Mouse (Mus musculus) activated CD4-positive, CD25-positive, alpha-beta regulatory T cell, adult 4 months (primary cell): ENCODE measurements around the gene Ttc28. TPM values are rescaled to one million over a fixed set of nuclear protein-coding genes. Genes with fewer than 3 reads are reported as not detected.

ENCODE experiments used
- ATAC-seq: one replicate; pipeline ENCODE4 v1.8.0; 2017
- polyA plus RNA-seq, 2 experiments: library from polyadenylated mRNA; unstranded; fragments of 100-300 nt; shearing (Covaris generic); gene quantifications; one replicate each; pipeline ENCODE4 v1.2.1; 2017

Ttc28 gene
- polyA plus RNA-seq, 2 experiments from 2014 or later, result 1.9 to 2.6 TPM

DNA sequence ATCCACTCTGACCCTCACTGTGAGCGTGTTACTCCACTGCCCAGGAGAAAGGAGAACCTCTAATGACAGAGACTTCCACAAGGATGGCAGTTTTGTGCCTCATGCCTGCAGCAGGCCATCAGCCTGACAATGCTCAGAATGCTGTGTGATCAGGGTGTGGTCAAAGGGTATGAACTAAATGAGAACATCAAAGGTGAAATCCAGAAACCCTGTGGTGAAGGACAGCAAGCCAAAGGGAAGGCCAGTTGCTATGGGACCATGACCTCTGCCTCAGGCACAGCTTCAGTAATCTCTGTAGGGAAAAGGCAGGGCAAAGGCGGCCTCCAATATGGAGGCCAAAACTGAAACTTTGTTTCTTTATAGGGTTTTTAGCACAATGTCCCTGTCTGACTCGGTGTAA, 372.5 kb downstream of the Ttc28 start:
- no peak for ATAC-seq

DNA sequence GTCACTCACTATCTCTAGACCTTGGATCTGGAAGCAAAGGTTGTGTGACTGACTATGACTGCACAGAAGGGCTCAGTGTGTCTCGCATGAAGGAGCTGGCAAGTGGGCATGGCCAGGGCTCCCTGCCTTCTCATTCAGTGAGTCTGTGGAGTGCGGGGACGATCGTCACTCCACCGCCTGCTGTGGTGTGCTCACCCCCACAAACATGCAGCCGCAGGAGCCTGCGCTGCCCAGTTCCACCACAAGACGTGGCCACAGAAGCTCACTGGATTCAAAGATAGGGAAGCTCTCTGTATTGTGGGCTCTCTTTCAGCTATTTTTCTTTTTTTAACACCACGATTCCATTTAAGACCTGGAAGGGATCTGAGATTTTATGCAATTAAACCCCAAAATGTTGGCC, 374.8 kb downstream of the Ttc28 start:
- ATAC-seq, result no peak

DNA sequence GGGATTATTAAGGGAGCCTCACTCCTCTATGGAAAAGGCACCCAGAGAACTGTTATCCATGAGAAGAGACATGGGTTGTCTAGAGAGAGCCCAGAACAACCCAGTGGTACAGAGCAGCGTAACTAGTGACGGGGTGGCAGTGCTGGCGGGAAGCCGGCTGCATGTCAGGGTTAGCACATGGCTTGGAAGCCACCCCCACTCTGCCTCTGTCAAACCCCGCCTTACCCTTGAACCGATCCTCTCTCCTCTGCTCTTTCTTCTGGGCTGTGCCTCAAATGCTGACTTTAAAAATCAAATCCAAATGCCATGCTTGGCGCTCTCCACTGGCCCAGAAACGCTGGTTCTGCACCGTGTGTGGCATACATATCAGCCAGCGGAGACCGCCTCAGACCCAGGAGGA, 375.2 kb downstream of the Ttc28 start:
- no peak for ATAC-seq

DNA sequence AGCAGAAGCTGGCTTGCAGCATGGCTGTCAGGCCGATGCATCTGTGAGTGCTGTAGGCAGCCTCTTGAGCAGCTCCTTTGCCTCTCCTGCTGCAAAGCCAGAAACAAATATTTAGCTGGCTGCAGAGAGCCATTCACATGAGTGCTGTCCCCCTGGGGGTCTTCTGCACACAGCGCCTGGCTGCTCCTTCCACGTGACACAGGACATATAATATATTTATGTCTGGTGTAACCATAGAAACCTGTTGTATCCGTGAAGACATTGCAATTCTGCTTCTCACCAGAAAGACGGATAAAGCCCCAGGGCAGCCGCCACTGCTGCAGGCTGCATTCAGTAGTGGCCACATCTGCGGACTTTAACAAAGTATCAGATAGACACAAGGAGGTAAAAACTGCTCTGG, 376.6 kb downstream of the Ttc28 start:
- ATAC-seq, result no peak

DNA sequence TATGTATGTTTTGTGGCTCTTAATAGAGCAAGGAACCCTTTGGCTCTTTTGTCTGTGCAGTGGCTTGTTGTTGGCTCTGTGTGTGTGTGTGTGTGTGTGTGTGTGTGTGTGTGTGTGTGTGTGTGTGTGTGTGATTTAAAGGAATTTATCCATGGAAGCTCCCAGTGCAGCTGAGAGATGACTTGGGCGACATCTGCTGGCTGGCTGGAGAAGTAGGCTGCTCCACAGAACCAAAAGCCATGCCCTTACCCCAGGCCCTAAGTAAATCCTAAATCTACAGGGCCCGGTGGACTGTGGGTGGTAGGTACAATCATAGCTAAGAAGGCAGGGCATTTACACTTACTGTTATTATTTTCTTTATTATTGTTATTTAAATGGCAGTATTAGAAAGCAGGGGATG, 377.5 kb downstream of the Ttc28 start:
- ATAC-seq, result no peak

DNA sequence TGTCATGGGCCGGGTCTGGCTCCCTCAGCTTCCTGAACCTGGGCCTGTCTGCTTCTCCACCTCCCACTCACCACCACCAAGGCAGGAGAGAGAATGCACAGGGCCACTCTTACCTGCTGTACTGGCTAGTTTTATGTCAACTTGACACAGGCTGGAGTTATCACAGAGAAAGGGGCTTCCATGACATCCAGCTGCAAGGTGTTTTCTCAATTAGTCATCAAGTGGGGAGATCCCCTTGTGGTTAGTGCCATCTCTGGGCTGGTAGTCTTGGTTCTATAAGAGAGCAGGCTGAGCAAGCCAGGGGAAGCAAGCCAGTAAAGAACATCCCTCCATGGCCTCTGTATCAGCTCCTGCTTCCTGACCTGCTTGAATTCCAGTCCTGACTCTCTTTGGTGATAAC, 381.6 kb downstream of the Ttc28 start:
- ATAC-seq, result peak; percentile 53

DNA sequence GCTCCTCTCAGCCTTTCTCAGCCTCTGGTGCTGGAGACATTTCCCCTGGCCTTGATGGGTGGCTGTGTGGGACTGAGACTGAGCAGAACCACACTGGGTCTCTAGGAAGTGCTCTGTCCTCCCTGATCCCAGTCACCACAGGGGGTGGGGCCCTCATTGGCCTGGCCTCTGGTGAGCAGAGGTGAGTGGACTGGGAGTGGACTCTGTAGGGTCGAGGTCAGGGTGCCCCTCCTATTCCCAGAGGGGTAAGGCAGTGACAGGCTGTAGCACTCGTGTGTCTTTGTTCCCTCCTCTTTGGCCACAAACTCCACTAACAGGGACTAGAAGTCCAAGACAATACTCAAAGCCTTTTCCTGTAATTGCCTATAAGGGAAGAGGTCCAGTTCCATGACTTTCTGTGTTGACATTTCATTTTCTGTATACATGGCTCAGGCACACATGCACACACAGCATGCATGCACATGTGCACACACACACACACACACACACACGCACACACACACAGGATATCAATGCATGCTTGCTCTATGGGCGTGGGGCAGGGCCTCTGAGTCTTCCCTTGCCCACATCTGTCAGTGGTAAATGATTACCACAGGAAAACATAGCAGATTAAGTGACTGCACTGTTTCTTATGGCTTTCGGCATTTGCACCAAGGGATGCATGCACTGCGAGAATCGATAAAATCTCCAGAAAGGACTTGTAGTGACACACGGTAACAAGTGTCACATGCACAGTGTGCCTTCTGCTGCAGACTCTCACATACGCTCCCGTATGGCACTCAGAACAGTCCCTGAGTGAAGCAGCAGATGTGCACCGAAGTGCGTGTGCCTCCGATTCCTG, 382.4 kb downstream of the Ttc28 start:
- no peak for ATAC-seq

DNA sequence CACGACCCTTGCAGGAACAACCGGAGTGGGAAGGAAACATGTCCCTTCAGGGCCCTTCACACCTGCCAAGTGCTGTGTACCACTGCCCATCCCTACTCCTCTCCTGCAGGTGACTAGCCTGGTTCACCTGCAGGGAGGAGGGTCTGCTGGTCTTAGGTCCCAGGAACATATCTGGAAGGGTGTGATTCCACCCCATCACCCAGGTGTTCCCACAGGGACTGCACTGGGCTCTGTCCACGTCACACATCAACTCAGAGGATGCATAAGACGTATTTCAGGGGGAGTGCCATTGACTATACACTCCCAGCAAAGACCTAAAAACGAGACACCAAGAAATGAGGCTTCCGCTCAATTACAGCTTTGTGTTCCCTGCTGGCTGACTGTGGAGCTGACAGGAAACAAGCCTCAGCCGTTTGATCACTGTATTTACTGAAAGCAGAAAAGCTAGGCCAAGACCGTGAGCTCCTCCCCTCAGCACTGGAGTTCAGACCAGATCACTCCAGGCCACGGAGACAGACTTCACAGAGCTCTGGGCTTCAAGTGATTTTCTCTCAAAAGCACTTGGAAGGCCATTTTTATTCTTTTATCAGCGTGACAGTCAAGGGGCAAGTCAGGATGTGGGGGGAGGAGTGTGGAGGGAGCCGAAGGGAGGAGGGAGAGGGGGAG, 383.1 kb downstream of the Ttc28 start:
- peak; percentile 62 for ATAC-seq

DNA sequence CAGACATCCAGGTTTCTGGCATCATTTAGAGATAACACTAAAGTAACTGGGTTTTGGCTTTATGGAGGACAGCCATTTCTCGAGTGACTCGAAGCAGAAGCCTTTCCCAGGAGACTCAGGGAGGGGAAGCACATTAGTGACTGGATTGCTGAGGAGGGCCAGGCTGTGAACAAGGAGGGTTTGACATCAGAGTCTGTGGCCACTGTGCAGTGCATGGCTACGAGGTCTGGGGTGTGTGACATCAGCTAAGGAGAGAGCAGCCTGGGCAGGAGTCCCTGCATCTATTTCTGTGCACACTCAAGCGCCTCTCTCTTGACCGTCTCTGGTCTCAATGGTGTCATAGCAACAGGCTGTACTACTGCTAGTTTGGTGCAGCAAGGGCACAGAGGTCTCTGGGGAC, 383.8 kb downstream of the Ttc28 start:
- no peak for ATAC-seq

DNA sequence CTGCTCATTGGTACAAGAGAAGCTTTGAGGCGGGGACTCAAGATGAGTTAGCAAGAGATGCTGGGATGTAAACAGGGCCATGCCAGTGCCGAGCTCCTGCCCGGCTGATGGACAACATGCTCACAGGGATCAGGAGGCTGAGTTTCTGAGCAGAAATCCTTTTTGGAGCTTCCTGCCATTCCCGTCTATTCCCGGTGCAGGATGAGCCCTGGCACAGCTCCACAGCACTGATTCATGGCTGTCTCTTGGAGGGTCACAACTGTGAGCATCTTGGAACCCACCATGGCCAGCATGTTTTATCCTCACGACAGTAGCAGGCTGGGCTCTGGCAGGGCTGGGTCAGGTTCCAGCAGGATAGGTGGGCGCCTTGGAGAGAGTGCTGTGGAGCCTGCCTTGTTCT, 384.9 kb downstream of the Ttc28 start:
- no peak for ATAC-seq

DNA sequence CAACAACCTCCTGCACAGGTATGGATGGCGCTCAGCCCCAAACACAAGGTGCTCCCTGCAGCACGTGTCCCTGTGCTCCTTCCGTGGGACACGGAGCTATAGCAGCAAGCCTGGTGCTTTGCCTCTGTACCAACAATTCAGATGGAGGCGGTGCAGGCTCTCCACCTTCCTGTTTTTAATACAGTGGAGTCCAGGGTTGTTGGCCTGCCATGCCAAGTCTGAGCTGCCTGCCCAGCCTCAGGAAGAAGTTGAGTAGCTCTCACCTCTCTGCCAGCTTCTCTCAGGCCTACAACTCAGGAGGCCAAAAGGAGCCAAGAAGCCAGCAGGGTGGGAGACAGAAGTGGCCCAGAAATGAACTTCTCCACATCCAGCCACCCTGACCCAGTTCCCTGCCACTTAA, 387.1 kb downstream of the Ttc28 start:
- ATAC-seq, result no peak

DNA sequence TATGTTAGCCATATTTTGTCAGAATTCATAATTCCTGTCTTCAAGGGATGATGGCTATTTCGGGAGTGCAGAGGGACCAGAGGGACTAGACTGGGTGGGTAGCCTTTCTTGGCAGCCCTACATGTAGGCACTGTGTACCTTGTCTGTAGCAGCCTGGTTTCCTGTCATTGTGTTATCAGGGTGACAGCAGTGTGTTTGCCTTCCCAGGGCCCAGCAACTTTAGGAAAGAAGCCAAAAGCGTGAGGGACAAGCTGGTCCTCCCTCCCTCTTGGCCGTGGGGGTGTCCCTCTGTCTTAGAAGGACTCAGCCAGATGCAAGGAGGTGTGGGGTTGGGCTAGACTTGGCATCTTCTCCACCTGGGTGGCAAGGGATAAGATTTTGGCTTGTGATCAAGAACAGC, 387.5 kb downstream of the Ttc28 start:
- ATAC-seq, result no peak

DNA sequence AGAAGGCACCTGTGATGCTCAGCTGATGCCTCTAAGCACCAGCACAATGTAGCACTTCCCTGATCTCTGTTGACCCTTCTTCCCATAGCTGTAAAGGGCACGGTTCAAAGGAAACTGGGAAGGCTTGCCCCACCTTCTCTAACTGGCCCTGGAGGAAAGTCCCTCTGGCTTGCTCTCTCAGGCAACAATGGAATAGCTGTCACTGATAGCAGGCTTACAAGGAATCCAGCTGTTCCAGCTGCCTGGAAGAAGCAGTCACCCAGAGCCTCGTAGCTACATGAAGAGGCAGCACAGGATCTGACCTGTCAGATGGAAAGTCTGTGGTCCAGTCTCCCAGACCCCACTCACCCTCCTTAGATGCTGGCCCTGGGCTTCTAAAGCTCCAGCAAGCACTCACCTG, 389.2 kb downstream of the Ttc28 start:
- ATAC-seq, result no peak

DNA sequence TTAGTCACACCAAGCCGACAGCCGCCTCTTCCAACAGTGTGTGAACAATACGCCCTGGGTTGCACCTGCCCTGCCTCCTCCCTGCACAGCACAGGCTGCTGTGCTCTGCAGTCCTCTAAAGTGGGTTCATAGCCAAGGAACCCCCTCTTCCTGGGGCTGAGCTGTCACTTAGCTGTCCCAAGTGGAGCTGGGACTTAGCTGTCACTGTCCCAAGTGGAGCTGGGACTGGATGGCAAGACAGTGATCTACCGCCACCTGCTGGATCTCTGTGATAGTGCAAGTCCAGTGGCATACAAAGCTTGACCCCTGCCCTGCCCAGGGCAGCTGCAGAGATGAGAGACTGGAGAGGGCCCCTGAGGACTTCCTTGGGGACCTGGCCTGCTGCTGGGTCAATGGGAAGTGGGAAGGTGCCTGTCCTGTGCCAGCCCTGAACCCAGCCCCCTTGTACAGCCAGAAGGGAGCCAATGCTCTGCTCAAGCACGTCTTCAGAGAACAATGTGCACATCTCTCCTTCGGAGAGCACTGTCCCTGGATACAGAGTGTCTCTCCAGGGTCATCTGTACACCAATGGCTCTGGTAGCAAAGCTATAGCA, 390.1 kb downstream of the Ttc28 start:
- no peak for ATAC-seq

DNA sequence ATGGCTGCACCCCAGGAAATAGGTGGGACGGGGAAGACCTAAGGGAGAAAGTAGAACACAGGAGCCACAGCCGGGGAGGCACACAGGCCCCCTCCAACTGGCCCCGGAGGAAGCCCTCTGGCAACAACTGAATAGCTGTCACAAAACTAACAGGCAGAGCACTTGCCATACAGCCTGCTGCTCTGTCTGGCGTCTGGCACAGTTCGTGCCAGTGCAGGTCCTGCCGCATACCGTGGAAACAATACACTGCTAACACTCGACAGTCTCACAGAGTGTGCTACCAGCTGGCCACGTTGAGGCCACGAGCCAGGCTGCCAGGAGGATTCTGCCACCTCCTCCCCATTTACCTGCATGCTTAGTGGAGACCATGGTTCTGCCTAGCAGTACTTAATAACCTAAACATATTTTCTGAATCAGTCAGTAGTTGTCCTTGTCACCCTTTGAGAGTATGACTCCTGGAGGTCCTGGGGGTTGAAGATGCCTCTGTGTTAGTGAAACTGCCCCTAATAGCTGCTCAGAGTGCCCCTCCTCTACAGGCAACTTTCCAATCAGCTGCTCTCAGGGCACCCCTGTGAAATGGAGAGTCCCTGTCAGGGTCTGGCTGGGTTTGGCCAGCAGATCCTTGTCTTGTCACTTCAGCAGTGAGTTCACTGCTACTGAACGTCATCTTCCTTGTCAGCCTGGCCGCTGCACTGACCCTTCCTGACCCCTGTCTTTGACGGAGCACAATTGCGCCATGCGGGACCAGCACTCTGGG, 390.8 kb downstream of the Ttc28 start:
- ATAC-seq, result no peak

DNA sequence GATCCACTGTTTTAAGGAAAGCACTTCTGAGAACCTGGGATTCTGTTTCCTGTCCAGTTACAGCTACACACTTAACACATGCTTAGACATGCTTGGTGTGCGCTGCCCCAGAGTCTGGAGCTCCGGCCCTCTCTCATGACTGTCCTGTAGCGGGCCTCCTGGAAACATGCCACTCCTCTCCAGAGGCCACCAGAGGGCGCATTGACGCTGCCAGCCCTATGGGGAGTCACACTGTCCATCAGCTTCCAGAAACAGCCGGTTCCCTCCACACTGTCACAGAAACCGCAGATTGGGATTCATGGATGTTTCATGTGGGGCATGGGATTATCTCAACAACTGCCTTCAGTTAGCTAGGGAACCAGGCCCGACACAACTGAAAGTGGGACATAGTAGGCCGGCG, 394.0 kb downstream of the Ttc28 start:
- ATAC-seq, result no peak

DNA sequence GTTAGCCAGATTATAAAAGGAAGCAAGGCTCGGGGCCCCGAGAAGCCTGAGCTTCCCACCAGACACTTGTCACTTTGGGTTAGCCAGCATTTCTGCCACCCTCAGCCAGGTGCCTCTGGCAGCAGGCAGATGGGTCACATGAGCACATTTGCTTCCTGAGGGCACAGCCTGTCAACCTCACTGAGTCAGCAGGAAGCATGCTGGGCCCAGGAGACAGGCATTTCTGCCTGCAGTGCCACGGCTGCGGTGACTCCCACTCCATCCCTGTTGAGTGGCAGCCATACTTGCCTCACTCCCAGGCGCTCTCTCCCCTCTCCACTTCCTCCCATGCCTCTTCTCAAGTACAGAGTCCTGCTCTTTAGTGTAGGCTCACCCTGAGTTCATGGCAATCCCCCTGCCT, 395.3 kb downstream of the Ttc28 start:
- no peak for ATAC-seq

DNA sequence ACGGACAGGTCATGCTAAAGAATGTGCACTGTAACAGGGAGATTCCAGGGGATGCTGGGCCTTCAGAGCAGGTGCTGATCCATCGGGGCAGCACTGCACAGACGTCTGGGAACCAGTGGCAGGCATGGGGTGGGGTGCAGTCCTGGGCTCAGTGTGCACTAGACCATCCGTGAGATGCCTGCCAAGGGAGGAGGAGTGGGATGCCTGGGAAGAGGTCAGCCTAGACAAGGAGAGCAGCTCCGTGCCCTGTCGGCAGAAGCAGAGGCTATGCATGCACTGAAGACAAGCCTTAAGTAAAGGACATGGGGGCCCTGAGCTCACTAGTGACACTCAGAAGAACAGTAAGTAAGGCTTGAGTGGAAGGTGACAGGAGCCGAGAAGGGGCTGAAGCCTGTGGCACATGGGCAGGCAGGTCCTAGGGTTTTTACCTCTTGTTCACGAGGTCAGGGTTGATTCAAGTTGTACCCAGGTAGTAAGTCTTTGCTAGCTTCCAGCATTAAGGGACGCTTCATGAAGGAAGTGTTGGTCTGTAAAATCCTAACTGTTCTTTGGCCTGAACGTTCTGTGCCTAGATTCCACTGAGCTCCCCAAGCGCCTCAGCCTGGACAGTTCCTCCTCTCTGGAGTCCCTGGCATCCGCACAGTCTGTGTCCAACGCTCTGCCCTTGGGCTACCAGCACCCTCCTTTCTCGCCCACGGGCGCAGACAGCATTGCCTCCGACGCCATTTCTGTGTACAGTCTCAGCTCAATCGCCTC, 405.0 kb downstream of the Ttc28 start:
- ATAC-seq, result no peak

DNA sequence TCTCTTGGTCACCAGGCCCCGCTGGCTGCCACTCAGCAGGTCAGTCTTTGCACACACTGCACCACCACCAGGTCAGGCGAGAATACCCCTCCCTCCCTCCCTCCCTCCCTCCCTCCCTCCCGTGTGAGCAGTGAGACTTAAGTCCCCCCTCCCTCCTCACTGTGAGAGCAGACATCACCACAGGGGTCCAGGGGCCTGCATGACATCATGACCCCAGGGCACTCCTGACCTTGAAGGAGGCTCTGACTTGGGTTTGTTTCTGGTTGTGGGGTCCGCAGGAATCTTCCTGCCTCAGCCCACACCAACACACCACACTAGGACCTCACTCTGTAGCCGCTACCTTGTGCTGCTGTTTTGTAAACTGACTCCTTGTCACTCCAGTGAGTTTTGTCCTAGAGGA, 408.0 kb downstream of the Ttc28 start:
- ATAC-seq, result no peak

DNA sequence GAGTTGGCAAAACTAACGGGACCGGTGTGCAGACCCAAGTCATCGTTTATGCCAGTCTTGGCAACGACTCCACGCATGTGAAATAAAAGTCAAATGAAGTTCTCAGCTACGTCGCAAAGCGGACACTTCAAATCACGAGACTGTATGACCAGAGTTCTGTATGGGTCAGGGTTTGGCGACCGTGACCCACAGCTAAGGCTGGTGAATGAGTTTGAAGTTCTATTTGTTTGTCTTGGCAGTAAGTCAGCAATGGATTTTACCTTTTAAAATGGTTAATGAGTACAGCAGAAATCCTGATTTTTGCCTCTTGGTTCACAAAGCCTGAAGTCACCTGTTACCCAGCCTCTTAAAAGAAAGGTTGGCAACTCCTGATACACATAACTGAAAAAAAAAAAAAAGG, 408.9 kb downstream of the Ttc28 start:
- no peak for ATAC-seq

DNA sequence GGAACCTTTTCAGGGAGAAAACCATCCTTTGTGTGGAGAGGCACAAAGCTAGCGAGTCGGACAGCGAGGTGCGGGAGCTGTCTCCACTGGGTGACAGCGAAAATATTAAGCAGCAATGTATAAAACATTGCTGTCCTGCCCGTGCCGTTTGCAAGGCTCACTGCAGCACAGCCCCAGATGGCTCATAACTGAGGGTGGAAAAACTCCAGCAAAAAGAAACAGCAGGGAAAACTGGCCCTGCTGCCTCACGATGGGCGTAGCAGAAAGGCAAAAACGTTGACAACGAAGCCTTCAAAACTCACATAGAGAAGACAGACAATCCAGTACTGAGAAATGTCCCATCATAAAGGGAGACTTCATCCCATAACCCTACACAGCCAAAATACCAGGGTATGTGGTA, 410.5 kb downstream of the Ttc28 start:
- ATAC-seq, result no peak

DNA sequence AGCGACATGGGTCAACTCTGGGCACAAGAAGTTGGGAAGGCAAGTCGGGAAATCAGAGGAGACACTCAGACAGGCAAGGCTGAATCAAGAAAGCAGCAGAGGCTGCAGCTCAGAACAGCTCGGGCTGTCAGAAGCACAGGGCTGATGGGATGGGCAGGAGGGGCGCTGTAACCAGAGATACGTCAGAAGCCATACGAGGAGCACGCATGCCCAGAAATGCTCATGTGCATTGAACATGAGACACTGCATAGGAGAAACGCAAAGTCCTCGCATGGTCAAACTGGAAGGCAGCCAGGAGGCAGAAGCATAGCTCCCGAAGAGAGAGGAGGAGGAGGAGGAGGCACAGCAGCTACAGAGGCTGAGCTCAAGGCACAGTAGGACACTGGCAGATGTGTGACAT, 412.0 kb downstream of the Ttc28 start:
- no peak for ATAC-seq

DNA sequence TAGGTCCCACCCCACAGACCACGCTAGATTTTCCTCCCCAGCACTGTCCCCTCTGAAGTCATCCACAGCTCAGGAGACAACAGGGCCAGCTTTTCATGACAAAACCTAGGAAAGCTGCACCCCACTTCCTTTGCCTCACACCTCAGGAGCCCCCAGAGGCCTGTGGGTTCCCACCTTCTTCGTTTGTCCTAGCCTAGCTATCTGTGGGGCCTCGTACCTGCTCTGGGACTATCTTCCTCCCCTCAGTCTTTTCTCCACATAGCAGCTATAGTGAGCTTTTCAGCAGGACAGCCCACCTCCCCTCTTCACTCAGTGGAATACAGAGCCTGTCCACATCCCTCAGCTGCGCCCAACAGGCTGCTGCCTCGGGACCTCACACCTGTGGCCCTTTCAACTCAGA, 418.2 kb downstream of the Ttc28 start:
- ATAC-seq, result no peak
